ENCODE assay signal across 15 mouse cellular contexts in genomic region chr4:136806254-136806653, GRCm38 (mm10). TPM values are rescaled to one million over a fixed set of nuclear protein-coding genes. Genes with fewer than 3 reads are reported as not detected.
DNase-seq lines count a peak whose midpoint lies in the region; ATAC-seq and TF ChIP-seq lines count a peak whose summit lies in the region.
"Had no signal": no experiment of that assay in that cellular context is flagged by ENCODE, and none has a peak within 500 bp of the region (broad histone marks: within the 10 kb centered on the region; RNA-seq: fewer than 3 reads in every experiment).

No protein-coding gene starts in this region.

- no peak overlapping the region for H3K4me3 ChIP-seq in hindbrain, embryonic 12.5 days
- H3K4me3 ChIP-seq in hindbrain, embryonic 14.5 days (replicated peaks; ENCODE audit: low read length), result no peak overlapping the region
- H3K4me3 ChIP-seq in midbrain, embryonic 13.5 days (replicated peaks), result no peak overlapping the region
- no peak overlapping the region for H3K4me3 ChIP-seq in midbrain, postnatal 0 days (ENCODE audit: low read depth, low read length)
- H3K4me3 ChIP-seq in forebrain, postnatal 0 days (ENCODE audit: low read depth, low read length), result no peak overlapping the region
- H3K4me3 ChIP-seq in stomach, embryonic 16.5 days (replicated peaks; ENCODE audit: low read length), result no peak overlapping the region
- H3K4me3 ChIP-seq: embryonic facial prominence, embryonic 15.5 days; liver, embryonic 12.5 days had no signal

- H3K27ac ChIP-seq in hindbrain, embryonic 12.5 days, result no peak overlapping the region
- no peak overlapping the region for H3K27ac ChIP-seq in hindbrain, embryonic 14.5 days
- peak overlapping the region; percentile 44; the same call in 1 of the 2 replicates for H3K27ac ChIP-seq in midbrain, embryonic 13.5 days
- H3K27ac ChIP-seq in midbrain, postnatal 0 days (ENCODE audit: low read depth, low read length), result no peak overlapping the region
- H3K27ac ChIP-seq in forebrain, postnatal 0 days (ENCODE audit: low read depth, low read length), result no peak overlapping the region
- H3K27ac ChIP-seq in stomach, embryonic 16.5 days (ENCODE audit: low read length), result peak overlapping the region; percentile 31; the same call in 1 of the 2 replicates
- H3K27ac ChIP-seq: embryonic facial prominence, embryonic 15.5 days; liver, embryonic 12.5 days had no signal

- H3K36me3 ChIP-seq in hindbrain, embryonic 12.5 days, result 0 out of 2 replicates have a peak, but pooled peaks cover 3% of the 10 kb centered on the region
- H3K36me3 ChIP-seq in hindbrain, embryonic 14.5 days (replicated peaks; ENCODE audit: control insufficient read depth, insufficient read depth), result no peaks in the 10 kb centered on the region
- 0 out of 2 replicates have a peak, but pooled peaks cover 6% of the 10 kb centered on the region for H3K36me3 ChIP-seq in midbrain, embryonic 13.5 days
- H3K36me3 ChIP-seq in midbrain, postnatal 0 days (ENCODE audit: insufficient read depth, low read length), result no peaks in the 10 kb centered on the region
- no peaks in the 10 kb centered on the region for H3K36me3 ChIP-seq in forebrain, postnatal 0 days (ENCODE audit: insufficient read depth)
- H3K36me3 ChIP-seq in stomach, embryonic 16.5 days (ENCODE audit: control insufficient read depth, insufficient read depth, low read length), result no peaks in the 10 kb centered on the region
- H3K36me3 ChIP-seq: embryonic facial prominence, embryonic 15.5 days; liver, embryonic 12.5 days had no signal

- no peaks in the 10 kb centered on the region for H3K9me3 ChIP-seq in hindbrain, embryonic 12.5 days (replicated peaks)
- no peaks in the 10 kb centered on the region for H3K9me3 ChIP-seq in hindbrain, embryonic 14.5 days (ENCODE audit: control insufficient read depth, low read length)
- H3K9me3 ChIP-seq in midbrain, embryonic 13.5 days, result no peaks in the 10 kb centered on the region
- H3K9me3 ChIP-seq in midbrain, postnatal 0 days (ENCODE audit: low read length), result no peaks in the 10 kb centered on the region
- no peaks in the 10 kb centered on the region for H3K9me3 ChIP-seq in forebrain, postnatal 0 days (ENCODE audit: low read length)
- no peaks in the 10 kb centered on the region for H3K9me3 ChIP-seq in stomach, embryonic 16.5 days (replicated peaks; ENCODE audit: control insufficient read depth, low read length)
- H3K9me3 ChIP-seq: embryonic facial prominence, embryonic 15.5 days; liver, embryonic 12.5 days had no signal

- H3K4me2 ChIP-seq in hindbrain, embryonic 12.5 days (replicated peaks), result no peak overlapping the region
- H3K4me2 ChIP-seq in hindbrain, embryonic 14.5 days (replicated peaks), result no peak overlapping the region
- no peak overlapping the region for H3K4me2 ChIP-seq in midbrain, embryonic 13.5 days (replicated peaks)
- no peak overlapping the region for H3K4me2 ChIP-seq in midbrain, postnatal 0 days (ENCODE audit: low read depth, low read length, poor library complexity, severe bottlenecking)
- H3K4me2 ChIP-seq in forebrain, postnatal 0 days (ENCODE audit: low read depth), result no peak overlapping the region
- no peak overlapping the region for H3K4me2 ChIP-seq in stomach, embryonic 16.5 days (ENCODE audit: low read depth, low read length)
- H3K4me2 ChIP-seq: embryonic facial prominence, embryonic 15.5 days; liver, embryonic 12.5 days had no signal

- DNase-seq in hindbrain, embryonic 14.5 days (ENCODE audit: low spot score), result no peak
- DNase-seq in midbrain, postnatal 0 days (ENCODE audit: low spot score), result no peak
- peak; percentile 55 for DNase-seq in forebrain, postnatal 0 days
- DNase-seq in retina, postnatal 1 day, result no peak
- DNase-seq: cerebellum, adult 18-20 months; heart, postnatal 10 days; kidney, adult 2 months; layer of hippocampus, adult 9-11 months had no signal

- no peak for TF ChIP-seq CTCF in midbrain, postnatal 0 days (IDR thresholded peaks at IDR 0.05)
- TF ChIP-seq CTCF in forebrain, postnatal 0 days (IDR thresholded peaks at IDR 0.05; ENCODE audit: low read depth), result no peak

- H3K4me1 ChIP-seq in hindbrain, embryonic 12.5 days, result peaks cover 72% of the 10 kb centered on the region
- peaks cover 30% of the 10 kb centered on the region for H3K4me1 ChIP-seq in hindbrain, embryonic 14.5 days (replicated peaks; ENCODE audit: control insufficient read depth, insufficient read depth, low read length)
- peaks cover 90% of the 10 kb centered on the region for H3K4me1 ChIP-seq in midbrain, embryonic 13.5 days (replicated peaks)
- H3K4me1 ChIP-seq in midbrain, postnatal 0 days (ENCODE audit: insufficient read depth, low read length), result 0 out of 2 replicates have a peak, but pooled peaks cover 4% of the 10 kb centered on the region
- 0 out of 2 replicates have a peak, but pooled peaks cover 5% of the 10 kb centered on the region for H3K4me1 ChIP-seq in forebrain, postnatal 0 days (ENCODE audit: insufficient read depth)
- peaks cover 56% of the 10 kb centered on the region for H3K4me1 ChIP-seq in stomach, embryonic 16.5 days (ENCODE audit: control insufficient read depth, insufficient read depth, low read length)

- 70% methylated on average over 10 of the region's 10 CpGs for WGBS in hindbrain, embryonic 12.5 days
- WGBS in hindbrain, embryonic 14.5 days, result 53% methylated on average over 10 of the region's 10 CpGs
- 63% methylated on average over 10 of the region's 10 CpGs for WGBS in midbrain, embryonic 13.5 days
- WGBS in midbrain, postnatal 0 days, result 66% methylated on average over 10 of the region's 10 CpGs
- 46% methylated on average over 10 of the region's 10 CpGs for WGBS in forebrain, postnatal 0 days
- 56% methylated on average over 10 of the region's 10 CpGs for WGBS in stomach, embryonic 16.5 days

- H3K9ac ChIP-seq in hindbrain, embryonic 12.5 days, result 0 out of 2 replicates have a peak overlapping the region, but pooled peaks have one; percentile 5
- H3K9ac ChIP-seq in hindbrain, embryonic 14.5 days, result no peak overlapping the region; the same call in 1 of the 2 replicates
- H3K9ac ChIP-seq in midbrain, embryonic 13.5 days (replicated peaks), result no peak overlapping the region
- no peak overlapping the region for H3K9ac ChIP-seq in midbrain, postnatal 0 days (replicated peaks; ENCODE audit: low read length, poor library complexity, severe bottlenecking)
- H3K9ac ChIP-seq in forebrain, postnatal 0 days, result no peak overlapping the region
- peak overlapping the region; percentile 48; the same call in 1 of the 2 replicates for H3K9ac ChIP-seq in stomach, embryonic 16.5 days (ENCODE audit: low read length)
- H3K9ac ChIP-seq: embryonic facial prominence, embryonic 15.5 days; liver, embryonic 12.5 days had no signal

- no peak for ATAC-seq in hindbrain, embryonic 12.5 days (ENCODE audit: low FRiP score)
- no peak for ATAC-seq in hindbrain, embryonic 14.5 days (ENCODE audit: low FRiP score)
- ATAC-seq in midbrain, embryonic 13.5 days, result no peak
- no peak for ATAC-seq in midbrain, postnatal 0 days (ENCODE audit: low FRiP score)
- ATAC-seq in forebrain, postnatal 0 days, result peak; percentile 30; the same call in 1 of the 2 replicates
- ATAC-seq in stomach, embryonic 16.5 days (ENCODE audit: insufficient read depth, low FRiP score), result no peak
- ATAC-seq: liver, embryonic 12.5 days; Patski had no signal

- no peaks in the 10 kb centered on the region for H3K27me3 ChIP-seq in hindbrain, embryonic 12.5 days
- H3K27me3 ChIP-seq in hindbrain, embryonic 14.5 days (ENCODE audit: control insufficient read depth, insufficient read depth, low read length), result no peaks in the 10 kb centered on the region
- no peaks in the 10 kb centered on the region for H3K27me3 ChIP-seq in midbrain, embryonic 13.5 days
- no peaks in the 10 kb centered on the region for H3K27me3 ChIP-seq in midbrain, postnatal 0 days (ENCODE audit: insufficient read depth, low read length)
- no peaks in the 10 kb centered on the region for H3K27me3 ChIP-seq in forebrain, postnatal 0 days (ENCODE audit: insufficient read depth, low read length)
- no peaks in the 10 kb centered on the region for H3K27me3 ChIP-seq in stomach, embryonic 16.5 days (ENCODE audit: control insufficient read depth, insufficient read depth, low read length)
- H3K27me3 ChIP-seq: embryonic facial prominence, embryonic 15.5 days; Patski had no signal

RNA-seq across cellular contexts. Expression of gene Ephb2, which starts 29.5 kb away (rescaled TPM):
- 25.4 and 30.8 TPM in 2 replicates for polyA plus RNA-seq in hindbrain, embryonic 12.5 days (2016; fragmentation: Nextera tagmentation; extraction: Ambion mirVana)
- polyA plus RNA-seq in hindbrain, embryonic 14.5 days (2014; fragmentation: Nextera tagmentation; extraction: Ambion mirVana), result 26.6 and 28.1 TPM in 2 replicates
- polyA plus RNA-seq in midbrain, embryonic 13.5 days (2015; fragmentation: Nextera tagmentation; extraction: Ambion mirVana), result 20.3 and 25.0 TPM in 2 replicates
- 149 and 202 TPM in 2 replicates for total RNA-seq in midbrain, postnatal 0 days (2014; rRNA removed)
- polyA plus RNA-seq in midbrain, postnatal 0 days (2015; fragmentation: Nextera tagmentation; extraction: Ambion mirVana), result 13.6 and 15.6 TPM in 2 replicates
- 79.9 and 85.6 TPM in 2 replicates for total RNA-seq in forebrain, postnatal 0 days (2014; rRNA removed)
- polyA plus RNA-seq in forebrain, postnatal 0 days (2015; fragmentation: Nextera tagmentation; extraction: Ambion mirVana), result 9.2 and 10.8 TPM in 2 replicates
- 3.3 and 3.8 TPM in 2 replicates for polyA plus RNA-seq in stomach, embryonic 16.5 days (2015; fragmentation: Nextera tagmentation; extraction: Ambion mirVana)
- total RNA-seq: monocyte, adult 5-6 weeks had no signal

Comparison
In these comparisons a context has a peak if more than half of its experiments do, and no peak if none do; other contexts are left out.
1. H3K27ac ChIP-seq: peak in midbrain, embryonic 13.5 days (single experiment) and stomach, embryonic 16.5 days (single experiment); none in hindbrain, embryonic 12.5 days (single experiment), hindbrain, embryonic 14.5 days (single experiment), midbrain, postnatal 0 days (single experiment) and forebrain, postnatal 0 days (single experiment).
2. H3K9ac ChIP-seq: peak in hindbrain, embryonic 12.5 days (single experiment) and stomach, embryonic 16.5 days (single experiment); none in hindbrain, embryonic 14.5 days (single experiment), midbrain, embryonic 13.5 days (single experiment), midbrain, postnatal 0 days (single experiment) and forebrain, postnatal 0 days (single experiment).